Mouse (Mus musculus): ENCODE results near the gene C730034F03Rik. TPM values are rescaled to one million over a fixed set of nuclear protein-coding genes. Genes with fewer than 3 reads are reported as not detected.
A peak's percentile ranks its signal among the peaks of the same experiment; 100 is the strongest.

Gene C730034F03Rik
- polyA plus RNA-seq, 1 experiment from 2014 or later = 7.0 TPM

DNA sequence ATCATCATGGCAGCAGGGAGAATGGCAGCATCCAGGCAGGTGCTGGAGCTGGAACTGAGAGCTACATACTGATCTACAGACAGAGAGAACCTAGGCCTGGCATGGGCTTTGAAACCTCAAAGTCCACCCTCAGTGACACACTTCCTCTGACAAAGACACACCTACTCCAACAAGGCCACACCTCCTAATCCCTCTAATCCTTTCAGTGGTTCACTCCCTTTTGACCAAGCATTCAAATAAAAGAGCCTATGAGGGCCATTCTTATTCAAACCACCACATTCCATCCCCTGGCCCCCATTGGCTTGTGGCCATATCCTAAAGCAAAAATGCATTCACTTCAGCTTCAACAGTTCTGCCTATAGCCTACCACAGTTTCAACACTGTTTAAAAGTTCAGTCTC lies 22.7 kb upstream of the C730034F03Rik start:
- Histone ChIP-seq H3K27me3 (replicated peaks; ENCODE audit: control insufficient read depth, insufficient read depth, low read length) (no peaks in the 10 kb centered on the region), H3K4me3 (replicated peaks; ENCODE audit: low read length) (no peak overlapping the region), H3K27ac (ENCODE audit: low read length) (no peak overlapping the region), H3K36me3 (ENCODE audit: control insufficient read depth, insufficient read depth) (no peaks in the 10 kb centered on the region), H3K9me3 (ENCODE audit: control insufficient read depth, low read length) (0 out of 2 replicates have a peak, but pooled peaks cover 4% of the 10 kb centered on the region), H3K4me2 (ENCODE audit: low read length) (no peak overlapping the region), H3K4me1 (replicated peaks; ENCODE audit: control insufficient read depth, insufficient read depth, low read length) (no peaks in the 10 kb centered on the region), H3K9ac (replicated peaks; ENCODE audit: low read depth, low read length) (no peak overlapping the region)
- ATAC-seq = no peak

DNA sequence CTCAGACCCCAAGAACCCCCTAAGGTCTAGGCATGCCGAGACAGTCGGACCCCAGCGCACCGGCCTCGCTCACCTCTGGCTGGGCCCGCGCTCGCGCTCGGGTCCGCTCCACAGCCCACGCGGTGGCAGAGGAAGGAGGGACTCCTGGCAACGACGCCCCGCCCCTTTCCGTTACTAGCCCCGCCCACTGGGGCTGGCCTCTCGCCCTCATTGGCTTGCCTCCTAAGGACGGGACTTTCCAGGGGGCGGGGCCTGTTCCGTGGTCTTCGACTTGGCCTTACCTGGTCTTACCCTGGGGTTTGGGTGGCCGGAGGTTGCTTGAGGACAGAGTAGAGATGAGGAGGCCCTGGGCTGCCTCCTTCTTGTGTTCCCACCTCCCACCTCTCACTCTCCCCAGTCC lies 19.3 kb upstream of the C730034F03Rik start, which contains the start of gene Syce3:
Syce3 (minus strand) TSS at position 386 of the 400 bp plus-strand sequence.
- no peak within 1 kb of the TSS for H3K4me3 ChIP-seq (replicated peaks; ENCODE audit: low read length)
- H3K9ac ChIP-seq (replicated peaks; ENCODE audit: low read depth, low read length) = no peak within 1 kb of the TSS
- no peaks in the 10 kb centered on the region for H3K36me3 ChIP-seq (ENCODE audit: control insufficient read depth, insufficient read depth)
- ATAC-seq = no peak
- no peak within 1 kb of the TSS for H3K27ac ChIP-seq (ENCODE audit: low read length)
- H3K4me1 ChIP-seq (replicated peaks; ENCODE audit: control insufficient read depth, insufficient read depth, low read length) = no peaks in the 10 kb centered on the region
- H3K4me2 ChIP-seq (ENCODE audit: low read length) = no peak within 1 kb of the TSS
- H3K27me3 ChIP-seq (replicated peaks; ENCODE audit: control insufficient read depth, insufficient read depth, low read length) = no peaks in the 10 kb centered on the region
- 88% methylated on average over 15 of the region's 24 CpGs for WGBS
- H3K9me3 ChIP-seq (ENCODE audit: control insufficient read depth, low read length) = 0 out of 2 replicates have a peak, but pooled peaks cover 4% of the 10 kb centered on the region

DNA sequence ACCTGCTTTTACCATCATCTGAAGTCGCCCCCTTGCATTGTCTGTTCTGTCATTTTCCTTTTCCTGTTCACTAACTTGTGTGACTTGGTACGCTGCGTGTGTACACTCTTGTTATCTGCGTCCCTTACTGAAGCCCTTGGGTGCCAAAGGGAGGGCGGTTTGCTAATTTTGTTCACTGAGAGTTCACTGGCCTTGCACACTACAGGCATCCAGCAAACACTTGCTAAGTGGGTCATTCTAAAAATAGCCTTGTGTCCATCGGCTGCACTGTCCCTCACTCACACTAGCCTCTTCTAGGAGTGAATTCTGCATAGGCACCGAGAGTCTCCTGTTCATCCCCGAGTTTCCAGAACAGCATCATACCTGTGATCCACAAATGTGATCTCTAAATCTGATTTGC lies 14.1 kb upstream of the C730034F03Rik start:
- peaks cover 4% of the 10 kb centered on the region for H3K36me3 ChIP-seq (ENCODE audit: control insufficient read depth, insufficient read depth)
- no peaks in the 10 kb centered on the region for H3K4me1 ChIP-seq (replicated peaks; ENCODE audit: control insufficient read depth, insufficient read depth, low read length)
- H3K27ac ChIP-seq (ENCODE audit: low read length) = no peak overlapping the region
- no peaks in the 10 kb centered on the region for H3K27me3 ChIP-seq (replicated peaks; ENCODE audit: control insufficient read depth, insufficient read depth, low read length)
- 90% methylated on average over 8 of the region's 8 CpGs for WGBS
- no peak overlapping the region for H3K4me2 ChIP-seq (ENCODE audit: low read length)
- no peaks in the 10 kb centered on the region for H3K9me3 ChIP-seq (ENCODE audit: control insufficient read depth, low read length)
- no peak for ATAC-seq
- H3K9ac ChIP-seq (replicated peaks; ENCODE audit: low read depth, low read length) = no peak overlapping the region
- H3K4me3 ChIP-seq (replicated peaks; ENCODE audit: low read length) = no peak overlapping the region

DNA sequence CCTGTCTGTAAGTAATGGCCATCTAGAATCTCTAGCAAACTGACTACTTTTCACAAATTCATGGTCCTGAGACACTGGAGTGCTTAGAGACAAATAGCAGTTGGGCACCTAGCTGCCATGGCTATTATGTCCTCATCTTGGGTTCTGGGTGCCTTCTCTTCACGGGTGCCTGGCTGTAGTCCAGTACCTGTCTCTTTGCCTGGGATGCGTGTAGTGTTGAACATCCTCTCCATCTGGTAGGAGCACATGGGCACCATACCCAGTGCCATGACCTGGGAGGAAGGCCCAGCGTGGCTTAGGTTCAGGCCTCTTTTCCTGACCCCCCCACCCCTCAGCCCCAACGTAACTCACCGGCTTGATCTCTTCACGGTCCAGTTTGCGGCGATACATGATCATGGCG lies 7.5 kb upstream of the C730034F03Rik start:
- H3K4me3 ChIP-seq (replicated peaks; ENCODE audit: low read length) = no peak overlapping the region
- H3K27me3 ChIP-seq (replicated peaks; ENCODE audit: control insufficient read depth, insufficient read depth, low read length) = no peaks in the 10 kb centered on the region
- no peaks in the 10 kb centered on the region for H3K9me3 ChIP-seq (ENCODE audit: control insufficient read depth, low read length)
- peaks cover 11% of the 10 kb centered on the region for H3K36me3 ChIP-seq (ENCODE audit: control insufficient read depth, insufficient read depth)
- H3K4me2 ChIP-seq (ENCODE audit: low read length) = no peak overlapping the region
- no peaks in the 10 kb centered on the region for H3K4me1 ChIP-seq (replicated peaks; ENCODE audit: control insufficient read depth, insufficient read depth, low read length)
- H3K27ac ChIP-seq (ENCODE audit: low read length) = no peak overlapping the region
- 94% methylated on average over 9 of the region's 9 CpGs for WGBS
- no peak for ATAC-seq
- no peak overlapping the region for H3K9ac ChIP-seq (replicated peaks; ENCODE audit: low read depth, low read length)

DNA sequence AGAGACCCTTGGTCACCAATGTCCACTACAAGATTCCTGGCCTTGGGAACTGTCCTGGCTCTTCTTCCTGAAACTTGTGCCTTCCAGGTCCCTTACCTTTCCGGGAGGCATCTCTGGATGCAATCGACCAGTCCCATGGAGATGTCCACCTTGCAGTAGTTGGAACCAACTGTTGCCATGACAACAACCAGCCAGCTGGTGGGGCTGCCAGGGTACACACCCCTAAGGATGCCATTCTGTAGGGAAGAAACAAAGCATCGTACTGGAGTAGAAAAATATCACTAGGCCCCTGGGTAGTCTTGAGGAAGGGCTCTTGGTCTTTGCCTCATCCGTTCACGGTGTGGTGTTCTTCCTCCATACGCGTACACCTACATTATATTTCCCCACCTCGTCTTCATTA lies 4.8 kb upstream of the C730034F03Rik start:
- no peaks in the 10 kb centered on the region for H3K27me3 ChIP-seq (replicated peaks; ENCODE audit: control insufficient read depth, insufficient read depth, low read length)
- ATAC-seq = no peak
- H3K4me1 ChIP-seq (replicated peaks; ENCODE audit: control insufficient read depth, insufficient read depth, low read length) = peaks cover 10% of the 10 kb centered on the region
- 86% methylated on average over 8 of the region's 8 CpGs for WGBS
- no peak overlapping the region for H3K9ac ChIP-seq (replicated peaks; ENCODE audit: low read depth, low read length)
- no peak overlapping the region for H3K27ac ChIP-seq (ENCODE audit: low read length)
- H3K36me3 ChIP-seq (ENCODE audit: control insufficient read depth, insufficient read depth) = peaks cover 13% of the 10 kb centered on the region
- H3K9me3 ChIP-seq (ENCODE audit: control insufficient read depth, low read length) = no peaks in the 10 kb centered on the region
- H3K4me3 ChIP-seq (replicated peaks; ENCODE audit: low read length) = no peak overlapping the region
- H3K4me2 ChIP-seq (ENCODE audit: low read length) = no peak overlapping the region

DNA sequence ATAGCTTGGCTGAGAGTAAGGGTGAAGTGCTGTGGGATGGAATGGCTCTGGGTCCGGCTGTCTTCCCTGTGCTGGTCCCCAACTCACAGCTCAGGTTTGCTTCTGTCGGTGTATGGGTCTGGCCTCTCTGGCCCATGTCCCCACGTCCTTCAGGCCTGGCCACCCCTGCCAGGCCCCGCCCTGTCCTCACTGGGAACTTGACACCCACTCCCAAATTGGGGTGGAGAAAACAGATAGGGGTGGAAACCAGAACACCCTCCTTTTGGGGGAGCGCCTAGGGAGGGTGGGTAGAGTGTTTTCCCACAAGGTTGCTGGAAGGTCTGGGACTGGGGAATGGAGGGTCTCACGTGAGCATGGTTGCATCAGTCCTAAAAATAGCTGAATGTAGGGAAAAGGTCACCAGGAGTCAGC lies 3.7 kb upstream of the C730034F03Rik start, which contains the start of gene Cpt1b:
Cpt1b (minus strand) TSS at position 153 of the 411 bp plus-strand sequence.
- WGBS = 35% methylated on average over 6 of the region's 6 CpGs
- H3K9ac ChIP-seq (replicated peaks; ENCODE audit: low read depth, low read length) = no peak within 1 kb of the TSS
- H3K9me3 ChIP-seq (ENCODE audit: control insufficient read depth, low read length) = no peaks in the 10 kb centered on the region
- H3K4me3 ChIP-seq (replicated peaks; ENCODE audit: low read length) = no peak within 1 kb of the TSS
- H3K27ac ChIP-seq (ENCODE audit: low read length) = no peak within 1 kb of the TSS
- H3K4me2 ChIP-seq (ENCODE audit: low read length) = no peak within 1 kb of the TSS
- ATAC-seq = no peak
- peaks cover 14% of the 10 kb centered on the region for H3K4me1 ChIP-seq (replicated peaks; ENCODE audit: control insufficient read depth, insufficient read depth, low read length)
- no peaks in the 10 kb centered on the region for H3K27me3 ChIP-seq (replicated peaks; ENCODE audit: control insufficient read depth, insufficient read depth, low read length)
- H3K36me3 ChIP-seq (ENCODE audit: control insufficient read depth, insufficient read depth) = peaks cover 11% of the 10 kb centered on the region

DNA sequence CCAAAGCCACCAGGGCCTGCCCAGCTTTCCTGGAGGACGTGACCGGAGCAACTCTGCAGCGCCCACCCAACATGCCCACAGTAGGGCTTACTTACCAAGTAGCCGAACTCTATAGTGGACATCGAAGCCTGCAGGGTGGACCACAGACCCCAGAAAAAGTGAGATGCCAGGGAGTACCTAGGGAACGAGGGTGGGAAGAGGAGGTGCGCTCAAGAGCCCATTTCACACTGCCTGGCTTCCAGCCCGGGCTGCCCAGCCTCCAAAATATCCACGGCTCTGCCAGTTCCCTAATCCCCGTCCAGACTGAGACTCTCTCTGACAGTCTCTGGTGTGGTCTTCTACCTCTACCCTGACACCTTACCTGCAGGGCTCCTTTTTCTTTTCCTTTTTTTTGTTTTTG lies 2.7 kb upstream of the C730034F03Rik start:
- Histone ChIP-seq H3K9ac (replicated peaks; ENCODE audit: low read depth, low read length) (no peak overlapping the region), H3K27ac (ENCODE audit: low read length) (no peak overlapping the region), H3K4me1 (replicated peaks; ENCODE audit: control insufficient read depth, insufficient read depth, low read length) (peaks cover 22% of the 10 kb centered on the region), H3K4me2 (ENCODE audit: low read length) (no peak overlapping the region), H3K27me3 (replicated peaks; ENCODE audit: control insufficient read depth, insufficient read depth, low read length) (no peaks in the 10 kb centered on the region), H3K36me3 (ENCODE audit: control insufficient read depth, insufficient read depth) (peaks cover 11% of the 10 kb centered on the region), H3K9me3 (ENCODE audit: control insufficient read depth, low read length) (no peaks in the 10 kb centered on the region), H3K4me3 (replicated peaks; ENCODE audit: low read length) (no peak overlapping the region)
- WGBS = 83% methylated on average over 10 of the region's 10 CpGs
- ATAC-seq = no peak

DNA sequence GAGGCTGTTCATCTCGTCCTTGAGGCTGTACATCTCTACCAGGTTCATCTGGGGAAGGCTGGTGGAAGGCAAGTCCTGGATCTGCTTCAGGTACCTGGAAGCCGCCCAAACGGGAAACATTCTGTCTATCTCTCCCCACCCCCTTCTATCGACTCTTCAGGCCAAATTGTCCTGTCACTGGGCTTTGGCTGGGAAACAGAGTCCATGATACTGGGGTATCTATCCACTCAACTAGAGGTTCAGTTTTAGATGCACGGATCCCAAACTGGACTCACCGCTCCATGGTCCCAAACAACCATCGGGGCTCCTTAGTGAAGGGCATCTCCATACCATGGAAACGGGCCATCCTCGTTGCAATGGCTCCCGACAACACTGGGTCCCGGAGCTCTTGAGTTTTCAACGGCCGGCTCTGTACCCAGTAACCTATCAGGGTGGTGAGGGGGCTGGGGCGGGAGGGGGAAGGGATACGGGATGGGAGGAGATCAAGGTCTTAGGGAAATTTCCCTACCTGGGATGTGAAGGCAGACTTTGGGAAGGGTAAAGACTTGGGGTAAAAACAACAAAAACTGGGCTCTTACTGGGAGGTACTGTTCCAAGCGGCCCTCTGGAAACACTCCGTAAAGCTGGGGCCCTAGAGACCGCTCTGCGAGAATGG lies 1.1 kb upstream of the C730034F03Rik start:
- ATAC-seq = no peak
- H3K9ac ChIP-seq (replicated peaks; ENCODE audit: low read depth, low read length) = peak overlapping the region; percentile 81; the same call in 1 of the 2 replicates
- H3K27me3 ChIP-seq (replicated peaks; ENCODE audit: control insufficient read depth, insufficient read depth, low read length) = no peaks in the 10 kb centered on the region
- H3K4me2 ChIP-seq (ENCODE audit: low read length) = peak overlapping the region; percentile 80
- H3K4me3 ChIP-seq (replicated peaks; ENCODE audit: low read length) = peak overlapping the region; percentile 92
- no peak overlapping the region for H3K27ac ChIP-seq (ENCODE audit: low read length)
- no peaks in the 10 kb centered on the region for H3K9me3 ChIP-seq (ENCODE audit: control insufficient read depth, low read length)
- 79% methylated on average over 19 of the region's 19 CpGs for WGBS
- peaks cover 11% of the 10 kb centered on the region for H3K36me3 ChIP-seq (ENCODE audit: control insufficient read depth, insufficient read depth)
- peaks cover 22% of the 10 kb centered on the region for H3K4me1 ChIP-seq (replicated peaks; ENCODE audit: control insufficient read depth, insufficient read depth, low read length)

DNA sequence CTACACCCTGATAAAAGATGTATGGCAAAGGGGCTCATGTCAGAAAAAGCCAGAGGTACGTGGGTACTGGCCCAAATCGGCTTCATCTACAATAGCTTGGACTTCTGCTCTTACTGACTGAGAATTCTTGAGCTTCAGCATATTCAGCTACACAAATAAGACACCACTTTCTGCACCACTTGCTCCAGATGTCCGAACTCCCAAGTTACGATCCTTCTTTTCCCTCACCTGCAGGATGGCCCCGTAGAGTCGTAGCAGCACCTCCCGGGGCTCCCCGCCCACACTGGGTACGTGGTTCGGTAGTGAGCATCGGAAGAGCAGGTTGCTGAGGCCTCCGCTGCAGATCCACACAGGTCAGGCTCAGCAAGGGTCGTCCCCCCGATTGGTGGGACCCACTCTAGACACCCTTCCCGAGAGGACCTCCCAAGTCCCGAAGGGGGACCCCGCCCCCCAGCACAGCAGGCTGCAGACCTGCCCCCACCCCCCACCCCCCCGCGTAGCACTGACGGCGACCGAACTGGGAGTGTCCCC lies 503 bp upstream of the C730034F03Rik start:
- Histone ChIP-seq H3K27ac (ENCODE audit: low read length) (peak overlapping the region; percentile 97), H3K36me3 (ENCODE audit: control insufficient read depth, insufficient read depth) (peaks cover 11% of the 10 kb centered on the region), H3K4me3 (replicated peaks; ENCODE audit: low read length) (peak overlapping the region; percentile 92), H3K4me1 (replicated peaks; ENCODE audit: control insufficient read depth, insufficient read depth, low read length) (peaks cover 22% of the 10 kb centered on the region), H3K4me2 (ENCODE audit: low read length) (peak overlapping the region; percentile 80), H3K9ac (replicated peaks; ENCODE audit: low read depth, low read length) (peak overlapping the region; percentile 81), H3K9me3 (ENCODE audit: control insufficient read depth, low read length) (no peaks in the 10 kb centered on the region), H3K27me3 (replicated peaks; ENCODE audit: control insufficient read depth, insufficient read depth, low read length) (no peaks in the 10 kb centered on the region)
- 5% methylated on average over 22 of the region's 22 CpGs for WGBS
- ATAC-seq = peak; percentile 49

Measured in forebrain, embryonic 16.5 days (tissue).